Mouse (Mus musculus) cerebellum, adult 2 months (tissue): ENCODE results near the gene Vwa7. TPM values are rescaled to one million over a fixed set of nuclear protein-coding genes. Genes with fewer than 3 reads are reported as not detected.

Source experiments
- DNase-seq, 2 experiments: peaks; one replicate each; pipeline ENCODE4 v3.0.0; 2021
- H3K27ac ChIP-seq: fragments of 200-500 bp; 2 replicates; pipeline ENCODE4 v1.5.1; 2012; ENCODE audit warnings: low read length, control low read depth, inconsistent platforms; ENCODE audit not compliant: insufficient read depth
- H3K27me3 ChIP-seq: fragments of 200-500 bp; 2 replicates; pipeline ENCODE4 v1.6.1; 2012; ENCODE audit warnings: inconsistent platforms, mild to moderate bottlenecking, low read length, moderate library complexity; ENCODE audit not compliant: control insufficient read depth, insufficient read depth
- H3K4me1 ChIP-seq: fragments of 200-500 bp; 2 replicates; pipeline ENCODE4 v1.6.1; 2011; ENCODE audit warnings: low read length; ENCODE audit not compliant: control insufficient read depth, insufficient read depth
- H3K4me3 ChIP-seq: fragments of 200-500 bp; replicated peaks from 2 replicates; pipeline ENCODE3; 2011; ENCODE audit warnings: mild to moderate bottlenecking, low read depth, low read length, control low read depth; ENCODE audit not compliant: insufficient read depth
- CTCF ChIP-seq: fragments of 200-500 bp; IDR thresholded peaks from 2 replicates; pipeline ENCODE4 v1.5.1; 2011; ENCODE audit warnings: low read depth, mild to moderate bottlenecking, control low read depth, low read length, moderate library complexity, borderline replicate concordance; ENCODE audit not compliant: insufficient read depth
- POLR2A ChIP-seq: fragments of 200-500 bp; IDR thresholded peaks from 2 replicates; pipeline ENCODE4 v1.6.1; 2011; ENCODE audit warnings: low read length, control low read depth, borderline replicate concordance; ENCODE audit not compliant: insufficient read depth
- WGBS: fragments of 180-500 bp; shearing (Covaris S2); methylation state at CpG from one replicate; pipeline ENCODE4 v1.1.7; 2018; 5-methylcytosine and 5-hydroxymethylcytosine counted together
- polyA plus RNA-seq: library from polyadenylated mRNA; depleted of rRNA; stranded (reverse); fragments of >200 nt; gene quantifications from 2 replicates; pipeline ENCODE4 v1.2.3, GENCODE M21; 2012

Vwa7 gene
- polyA plus RNA-seq, 1 experiment = 25.5 TPM

- Histone ChIP-seq H3K27ac (no peak within 1 kb of the TSS), H3K4me1 (peaks cover 4% of the 10 kb centered on the region), H3K4me3 (peak within 1 kb of the TSS; percentile 62), H3K27me3 (no peaks in the 10 kb centered on the region)
- peak; percentile 95 to 96 for DNase-seq
- TF ChIP-seq POLR2A = 0 out of 2 replicates have a peak, but pooled peaks have one; percentile 19
- TF ChIP-seq CTCF = no peak
- 3% methylated on average over 33 of the region's 33 CpGs for whole genome bisulfite sequencing
These were observed 30.5 kb downstream of the Vwa7 start, which contains the start of gene Msh5 for GRCm38 (mm10) chr17:35046681-35047455. TSS of gene Msh5 (minus strand) at chr17:35046745.

GRCm38 (mm10) chr17:35047688-35048087 is 31.3 kb downstream of the Vwa7 start:
- H3K27ac ChIP-seq = no peak overlapping the region

GRCm38 (mm10) chr17:35048149-35048931 is 32.0 kb downstream of the Vwa7 start:
- DNase-seq = no peak
- TF ChIP-seq CTCF (no peak), POLR2A (no peak)
- Histone ChIP-seq H3K27me3 (no peaks in the 10 kb centered on the region), H3K4me3 (no peak overlapping the region), H3K4me1 (peaks cover 12% of the 10 kb centered on the region), H3K27ac (no peak overlapping the region)
- WGBS = 39% methylated on average over 11 of the region's 11 CpGs

More at GRCm38 (mm10) chr17:35047688-35048087, 31.3 kb downstream of the Vwa7 start:
- 37% methylated on average over 1 of the region's 1 CpGs for WGBS
- H3K4me3 ChIP-seq = no peak overlapping the region
- TF ChIP-seq POLR2A (no peak), CTCF (no peak)
- no peaks in the 10 kb centered on the region for H3K27me3 ChIP-seq
- DNase-seq = no peak
- peaks cover 11% of the 10 kb centered on the region for H3K4me1 ChIP-seq

DNA sequence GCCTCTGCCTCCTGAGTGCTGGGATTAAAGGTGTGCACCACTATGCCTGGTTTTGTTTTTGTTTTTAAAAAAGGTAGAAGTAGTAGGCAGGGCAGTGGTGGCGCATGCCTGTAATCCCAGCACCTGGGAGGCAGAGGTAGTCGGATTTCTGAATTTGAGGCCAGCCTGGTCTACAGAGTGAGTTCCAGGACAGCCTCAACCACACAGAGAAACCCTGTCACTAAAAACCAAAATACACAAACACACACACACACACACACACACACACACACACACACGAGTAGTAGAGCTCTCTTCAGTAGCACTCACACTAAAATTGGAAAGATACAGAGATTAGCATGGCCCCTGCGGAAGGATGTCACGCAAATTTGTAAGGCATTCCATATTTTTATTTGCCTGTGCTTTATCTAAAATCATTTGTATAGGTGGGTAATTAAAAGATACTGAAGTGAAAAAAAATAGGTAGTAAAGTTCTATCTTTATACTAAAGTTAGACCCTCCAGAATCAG is 32.6 kb downstream of the Vwa7 start:
- 89% methylated on average over 5 of the region's 5 CpGs for WGBS
- no peak overlapping the region for H3K27ac ChIP-seq

DNA sequence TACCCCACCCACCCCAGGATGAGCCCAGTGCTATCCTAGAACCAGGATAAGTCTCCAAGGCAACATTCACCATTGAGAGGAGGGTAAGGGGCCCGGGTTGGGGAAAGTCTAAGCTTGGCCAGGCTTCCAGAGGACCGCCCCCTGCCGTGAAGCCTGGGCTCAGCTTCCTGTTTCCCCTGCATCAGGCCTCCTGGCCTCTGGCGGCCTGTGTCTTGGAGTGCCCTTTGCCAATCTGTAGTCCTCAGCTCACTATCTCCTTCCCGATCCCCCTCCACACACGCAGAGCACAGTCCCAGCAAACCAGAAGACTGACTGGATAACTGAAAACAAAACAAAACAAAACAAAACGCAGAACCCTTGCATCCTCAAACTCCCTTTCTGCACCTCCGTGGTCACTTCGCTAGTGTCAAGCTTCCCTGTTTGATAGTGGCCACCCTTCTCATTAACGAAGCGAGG is 33.2 kb downstream of the Vwa7 start, which contains the start of gene Clic1:
TSS of gene Clic1 (plus strand) at position 406 of the 456 bp plus-strand sequence.
- Histone ChIP-seq H3K27me3 (no peaks in the 10 kb centered on the region), H3K27ac (peak within 1 kb of the TSS; percentile 12; the same call in 1 of the 2 replicates), H3K4me3 (peak within 1 kb of the TSS; percentile 81), H3K4me1 (peaks cover 12% of the 10 kb centered on the region)
- no peak for DNase-seq
- 20% methylated on average over 11 of the region's 11 CpGs for WGBS
- TF ChIP-seq CTCF (no peak), POLR2A (no peak)

More for the DNA sequence above, 32.6 kb downstream of the Vwa7 start:
- H3K4me1 ChIP-seq = peaks cover 12% of the 10 kb centered on the region
- H3K27me3 ChIP-seq = no peaks in the 10 kb centered on the region
- H3K4me3 ChIP-seq = no peak overlapping the region
- DNase-seq = no peak
- TF ChIP-seq CTCF (no peak), POLR2A (no peak)

DNA sequence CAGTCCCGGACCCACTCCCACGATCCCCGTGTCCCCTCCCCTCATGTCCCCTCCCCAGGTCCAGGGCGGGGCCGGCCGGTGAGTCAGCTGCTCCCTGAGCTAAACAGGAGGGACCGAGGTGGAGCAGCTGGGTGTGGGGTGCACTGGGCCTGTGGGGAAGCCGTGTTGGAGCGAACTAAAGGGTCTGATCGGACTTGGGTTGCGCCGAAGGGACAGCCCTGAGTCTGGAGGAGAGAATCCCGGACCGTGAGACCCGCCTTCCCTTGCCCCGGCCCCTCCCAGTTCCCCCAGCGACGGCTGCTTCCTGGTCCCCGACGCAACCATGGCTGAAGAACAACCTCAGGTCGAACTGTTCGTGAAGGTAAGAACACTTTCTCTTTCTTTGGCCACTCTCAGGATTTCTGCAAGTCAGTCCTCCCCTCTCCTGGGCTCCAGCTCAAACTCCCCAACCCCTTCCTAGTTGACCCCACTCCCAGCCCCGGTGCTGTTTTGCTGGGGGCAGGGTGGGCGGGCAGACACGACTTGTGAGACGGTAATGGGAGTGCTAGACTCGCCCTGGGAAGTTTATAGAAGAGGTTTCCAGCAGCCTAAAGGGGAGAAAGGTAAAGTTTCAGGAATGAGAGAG is 33.9 kb downstream of the Vwa7 start:
- peak; percentile 30; the same call in 1 of the 2 replicates for TF ChIP-seq POLR2A
- TF ChIP-seq CTCF = no peak
- no peaks in the 10 kb centered on the region for H3K27me3 ChIP-seq
- WGBS = 7% methylated on average over 27 of the region's 27 CpGs
- peaks cover 12% of the 10 kb centered on the region for H3K4me1 ChIP-seq
- DNase-seq = peak in 1 of 2 experiments; percentile 60
- peak overlapping the region; percentile 12; the same call in 1 of the 2 replicates for H3K27ac ChIP-seq
- H3K4me3 ChIP-seq = peak overlapping the region; percentile 81

- Histone ChIP-seq H3K27ac (peak overlapping the region; percentile 96), H3K4me3 (peak overlapping the region; percentile 77), H3K4me1 (peaks cover 12% of the 10 kb centered on the region), H3K27me3 (no peaks in the 10 kb centered on the region)
- 18% methylated on average over 21 of the region's 21 CpGs for WGBS
- DNase-seq = peak; percentile 62 to 68
- TF ChIP-seq POLR2A (peak; percentile 18; the same call in 1 of the 2 replicates), CTCF (no peak)
These were observed 35.0 kb downstream of the Vwa7 start for GRCm38 (mm10) chr17:35051156-35052086.
